23 mouse cellular contexts compared by ENCODE assay signal in genomic region chr4:33992687-33993086, GRCm38 (mm10). TPM values are rescaled to one million over a fixed set of nuclear protein-coding genes. Genes with fewer than 3 reads are reported as not detected.
DNase-seq lines count a peak whose midpoint lies in the region; ATAC-seq lines count a peak whose summit lies in the region.
"Had no signal": no experiment of that assay in that cellular context is flagged by ENCODE, and none has a peak within 500 bp of the region (broad histone marks: within the 10 kb centered on the region; RNA-seq: fewer than 3 reads in every experiment).

No protein-coding gene starts in this region.

- H3K4me3 ChIP-seq in lung, embryonic 16.5 days (ENCODE audit: low read length) = no peak overlapping the region
- H3K4me3 ChIP-seq: heart, embryonic 15.5 days; limb, embryonic 13.5 days had no signal

- no peak overlapping the region for H3K9ac ChIP-seq in lung, embryonic 16.5 days (ENCODE audit: low read length)
- H3K9ac ChIP-seq: heart, embryonic 15.5 days; limb, embryonic 13.5 days; liver, embryonic 14.5 days had no signal

- no peaks in the 10 kb centered on the region for H3K4me1 ChIP-seq in lung, embryonic 16.5 days (replicated peaks; ENCODE audit: control insufficient read depth, insufficient read depth, low read length)
- H3K4me1 ChIP-seq: heart, embryonic 15.5 days; limb, embryonic 13.5 days had no signal

- no peaks in the 10 kb centered on the region for H3K9me3 ChIP-seq in lung, embryonic 16.5 days (ENCODE audit: control insufficient read depth, low read length)
- H3K9me3 ChIP-seq: heart, embryonic 15.5 days; limb, embryonic 13.5 days had no signal

- H3K27ac ChIP-seq in lung, embryonic 16.5 days (ENCODE audit: low read length) = no peak overlapping the region
- H3K27ac ChIP-seq: heart, embryonic 15.5 days; limb, embryonic 13.5 days; liver, embryonic 14.5 days had no signal

- WGBS in lung, embryonic 16.5 days = 24% methylated on average over 3 of the region's 3 CpGs

- ATAC-seq in lung, embryonic 16.5 days (ENCODE audit: low read depth) = peak; percentile 20; the same call in 1 of the 2 replicates
- ATAC-seq: lung, postnatal 0 days had no signal

- no peaks in the 10 kb centered on the region for H3K36me3 ChIP-seq in lung, embryonic 16.5 days (ENCODE audit: control insufficient read depth, insufficient read depth, low read length)
- H3K36me3 ChIP-seq: heart, embryonic 15.5 days; limb, embryonic 13.5 days had no signal

- H3K27me3 ChIP-seq in lung, embryonic 16.5 days (ENCODE audit: control insufficient read depth, insufficient read depth, low read depth, low read length) = no peaks in the 10 kb centered on the region
- H3K27me3 ChIP-seq: heart, embryonic 15.5 days; limb, embryonic 13.5 days had no signal

- no peak overlapping the region for H3K4me2 ChIP-seq in lung, embryonic 16.5 days (ENCODE audit: low read depth, low read length)
- H3K4me2 ChIP-seq: heart, embryonic 15.5 days; limb, embryonic 13.5 days had no signal

- DNase-seq in embryo, embryonic 10.5 days (ENCODE audit: low spot score) = peak; percentile 13
- no peak for DNase-seq in embryo, embryonic 10 days (ENCODE audit: low spot score)
- no peak for DNase-seq in lung, postnatal 36 days
- DNase-seq in embryo, embryonic 9.5 days (ENCODE audit: extremely low spot score) = peak; percentile 4
- peak; percentile 67 for DNase-seq in naive thymus-derived CD4-positive, alpha-beta T cell, adult 2 months (ENCODE audit: low read depth)
- no peak for DNase-seq in adrenal gland, postnatal 4 days (ENCODE audit: low spot score in 2 of 2)
- DNase-seq: adrenal gland, postnatal 36 days; cerebellum, adult 8-10 months; gastrocnemius, postnatal 14 days; heart, postnatal 4 days; kidney, adult 18-20 months; kidney, postnatal 10 days; layer of hippocampus, postnatal 36 days; thymus, postnatal 25 days had no signal

RNA-seq across cellular contexts. Expression of gene Spaca1, which starts 57.3 kb away (rescaled TPM):
- polyA plus RNA-seq in lung, embryonic 16.5 days (2015; fragmentation: Nextera tagmentation; extraction: Ambion mirVana) = 0.72 and 1.7 TPM in 2 replicates
- total RNA-seq in adrenal gland, postnatal 4 days (2021) = 1 to 10 TPM; 1.1 to 1.7 TPM
- total RNA-seq: gastrocnemius, postnatal 14 days; heart, adult 8-10 months; layer of hippocampus, adult 18-20 months; left cerebral cortex, postnatal 14 days had no signal
- polyA plus RNA-seq: small intestine, adult 2 months had no signal

Comparison
In these comparisons a context has a peak if more than half of its experiments do, and no peak if none do; other contexts are left out.
1. DNase-seq: peak in embryo, embryonic 10.5 days (single experiment), embryo, embryonic 9.5 days (single experiment) and naive thymus-derived CD4-positive, alpha-beta T cell, adult 2 months (single experiment); none in embryo, embryonic 10 days (single experiment), lung, postnatal 36 days (single experiment) and adrenal gland, postnatal 4 days (0 of 2).